7 mouse cellular contexts compared by ENCODE assay signal in the genomic region with DNA sequence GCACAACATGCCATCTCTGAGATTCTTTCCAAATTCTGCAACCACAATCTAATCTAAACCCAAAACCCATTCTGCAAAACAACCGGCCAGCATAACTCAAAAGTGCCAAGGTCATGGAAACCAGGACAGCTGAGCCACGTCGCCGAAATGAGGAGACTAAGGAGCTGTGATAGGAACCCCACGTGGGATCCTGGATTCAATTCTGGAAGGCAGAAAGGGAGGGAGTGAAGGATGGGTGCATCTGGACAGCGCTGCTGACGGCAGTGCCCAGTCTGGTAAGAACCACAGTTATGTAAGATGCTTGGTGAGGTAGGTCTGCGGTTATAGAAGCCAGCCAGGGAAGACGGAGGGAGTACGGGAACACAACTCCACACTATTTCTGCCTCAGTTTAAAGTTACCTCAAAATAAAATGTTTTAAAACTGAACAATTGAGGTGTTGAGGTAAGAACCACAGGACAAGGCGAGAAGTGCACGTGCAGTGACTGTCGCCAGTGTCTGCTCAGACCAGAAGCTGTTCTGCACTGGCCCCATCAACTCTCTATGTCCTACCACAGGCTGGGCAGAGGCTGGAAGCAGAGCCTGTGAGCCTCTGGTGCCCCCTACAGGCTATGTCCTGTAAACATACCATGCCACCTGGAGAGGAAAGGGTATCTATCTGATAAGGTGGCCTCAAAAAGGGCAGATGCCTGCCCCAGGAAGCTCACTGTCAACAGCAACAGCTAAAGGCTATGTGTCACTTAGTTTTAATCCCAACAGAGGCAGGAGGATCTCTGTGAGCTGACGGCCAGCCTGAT. TPM values are rescaled to one million over a fixed set of nuclear protein-coding genes. Genes with fewer than 3 reads are reported as not detected.
A peak's percentile ranks its signal among the peaks of the same experiment; 100 is the strongest.
DNase-seq lines count a peak whose midpoint lies in the region; ATAC-seq and TF ChIP-seq lines count a peak whose summit lies in the region.

No protein-coding gene starts in this region.

- H3K36me3 ChIP-seq in heart, embryonic 13.5 days, result peaks cover 99% of the 10 kb centered on the region
- peaks cover 67% of the 10 kb centered on the region for H3K36me3 ChIP-seq in lung, embryonic 14.5 days (ENCODE audit: insufficient read depth)

- 60% methylated on average over 14 of the region's 14 CpGs for WGBS in heart, embryonic 13.5 days
- 72% methylated on average over 14 of the region's 14 CpGs for WGBS in lung, embryonic 14.5 days

- peak; percentile 54 for DNase-seq in ES-CJ7 (ENCODE audit: low read depth, low spot score)
- peak; percentile 69 for DNase-seq in adrenal gland, adult 8-10 months
- peak; percentile 59 for DNase-seq in embryo, embryonic 9.5 days (ENCODE audit: extremely low spot score)
- peak; percentile 76 to 89 for DNase-seq in kidney, postnatal 36 days
- peak; percentile 82 for DNase-seq in lung, embryonic 14.5 days
- DNase-seq in right cerebral cortex, adult 2 months (ENCODE audit: low spot score in 2 of 2), result peak; percentile 41 to 66

- H3K4me3 ChIP-seq in heart, embryonic 13.5 days, result no peak overlapping the region
- H3K4me3 ChIP-seq in lung, embryonic 14.5 days (ENCODE audit: low read depth, low read length), result no peak overlapping the region

- no peak overlapping the region for H3K4me2 ChIP-seq in heart, embryonic 13.5 days
- H3K4me2 ChIP-seq in lung, embryonic 14.5 days, result no peak overlapping the region

- H3K27ac ChIP-seq in heart, embryonic 13.5 days (replicated peaks), result peak overlapping the region; percentile 13; the same call in 1 of the 2 replicates
- H3K27ac ChIP-seq in lung, embryonic 14.5 days (ENCODE audit: low read depth), result no peak overlapping the region

- no peaks in the 10 kb centered on the region for H3K27me3 ChIP-seq in heart, embryonic 13.5 days (replicated peaks)
- H3K27me3 ChIP-seq in lung, embryonic 14.5 days (ENCODE audit: insufficient read depth, low read length), result no peaks in the 10 kb centered on the region

- H3K9me3 ChIP-seq in heart, embryonic 13.5 days, result no peaks in the 10 kb centered on the region
- H3K9me3 ChIP-seq in lung, embryonic 14.5 days (ENCODE audit: low read depth, low read length), result no peaks in the 10 kb centered on the region

- no peak; the same call in 1 of the 2 replicates for ATAC-seq in heart, embryonic 13.5 days (ENCODE audit: extremely low read depth, insufficient number of reproducible peaks, low FRiP score, low TSS enrichment)
- ATAC-seq in lung, embryonic 14.5 days (ENCODE audit: insufficient read depth), result peak; percentile 59; the same call in 1 of the 2 replicates

- peak overlapping the region; percentile 45; the same call in 1 of the 2 replicates for H3K9ac ChIP-seq in heart, embryonic 13.5 days
- H3K9ac ChIP-seq in lung, embryonic 14.5 days, result no peak overlapping the region

- peaks cover 18% of the 10 kb centered on the region for H3K4me1 ChIP-seq in heart, embryonic 13.5 days
- no peaks in the 10 kb centered on the region for H3K4me1 ChIP-seq in lung, embryonic 14.5 days (ENCODE audit: insufficient read depth)

- peak; percentile 88 for TF ChIP-seq CTCF in lung, embryonic 14.5 days (IDR thresholded peaks at IDR 0.05; ENCODE audit: low read depth)

RNA-seq across cellular contexts. Expression of a gene that starts 25.3 kb away (rescaled TPM):
- total RNA-seq in adrenal gland, adult 8-10 months (2022), result 100 to 1,000 TPM in 3 of 4 experiments, 10 to 100 TPM in 1; 89.1 to 315 (median 150) TPM
- polyA plus RNA-seq in heart, embryonic 13.5 days (2015; fragmentation: Nextera tagmentation; extraction: Ambion mirVana), result 1,129 and 1,294 TPM in 2 replicates
- 144 and 164 TPM in 2 replicates for polyA plus RNA-seq in lung, embryonic 14.5 days (2014; fragmentation: Nextera tagmentation; extraction: Ambion mirVana)

RNA-seq across cellular contexts. Expression of a gene that starts 35.2 kb away (rescaled TPM):
- total RNA-seq in adrenal gland, adult 8-10 months (2022), result 100 to 1,000 TPM in 2 of 4 experiments, 10 to 100 TPM in 2; 94.2 to 126 (median 103) TPM
- 18.6 and 21.2 TPM in 2 replicates for polyA plus RNA-seq in heart, embryonic 13.5 days (2015; fragmentation: Nextera tagmentation; extraction: Ambion mirVana)
- 13.2 and 14.3 TPM in 2 replicates for polyA plus RNA-seq in lung, embryonic 14.5 days (2014; fragmentation: Nextera tagmentation; extraction: Ambion mirVana)
